Mouse (Mus musculus) thymus, postnatal 4 days (tissue): ENCODE data around the gene Rnf123.

Experiments used
- DNase-seq: peaks from one replicate; pipeline ENCODE4 v3.0.0; 2021

The Rnf123 gene

GRCm38 (mm10) chr9:108058291-108058690 lies 24.9 kb downstream of the Rnf123 start:
- no peak for DNase-seq

DNA sequence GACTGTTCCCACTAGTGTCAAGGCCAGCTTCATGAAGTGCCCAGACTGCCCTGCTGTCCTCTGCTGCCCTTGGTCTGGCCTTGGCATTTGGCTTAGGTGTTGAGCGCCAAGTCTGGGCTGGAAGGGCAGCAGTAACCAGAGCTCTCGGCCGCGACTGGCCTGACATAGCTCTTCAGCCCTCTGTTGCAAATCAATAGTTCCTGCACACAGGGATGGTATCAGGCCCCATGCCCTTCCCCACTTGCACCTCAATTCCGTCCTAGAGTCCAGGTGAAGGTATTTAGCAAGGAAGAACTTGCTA lies 25.9 kb downstream of the Rnf123 start:
- DNase-seq: no peak

- DNase-seq: no peak
Measured at GRCm38 (mm10) chr9:108056361-108057261, 26.5 kb downstream of the Rnf123 start.

GRCm38 (mm10) chr9:108055661-108056237 lies 27.4 kb downstream of the Rnf123 start:
- DNase-seq: no peak

DNA sequence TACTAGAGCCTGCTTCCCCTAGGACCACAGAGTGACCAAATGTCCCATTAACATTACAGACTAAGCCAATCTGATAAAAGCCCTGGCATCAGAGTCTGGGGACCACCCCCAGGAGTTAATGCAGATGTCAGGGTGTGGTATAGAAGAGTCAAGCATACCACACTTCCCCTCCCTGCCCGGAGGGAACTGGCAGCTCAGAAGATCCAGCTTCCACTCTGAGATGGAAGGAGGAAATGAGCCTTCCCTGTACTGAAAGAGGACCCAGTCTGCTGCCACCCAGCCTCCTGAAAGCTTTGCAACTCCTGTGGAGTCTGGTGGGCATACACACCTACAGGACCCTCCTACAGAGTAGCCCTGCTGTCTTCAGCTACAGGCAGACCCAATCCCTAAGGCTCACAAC lies 28.1 kb downstream of the Rnf123 start:
- no peak for DNase-seq

- DNase-seq: no peak
Measured at GRCm38 (mm10) chr9:108054331-108055040, 28.7 kb downstream of the Rnf123 start.

DNA sequence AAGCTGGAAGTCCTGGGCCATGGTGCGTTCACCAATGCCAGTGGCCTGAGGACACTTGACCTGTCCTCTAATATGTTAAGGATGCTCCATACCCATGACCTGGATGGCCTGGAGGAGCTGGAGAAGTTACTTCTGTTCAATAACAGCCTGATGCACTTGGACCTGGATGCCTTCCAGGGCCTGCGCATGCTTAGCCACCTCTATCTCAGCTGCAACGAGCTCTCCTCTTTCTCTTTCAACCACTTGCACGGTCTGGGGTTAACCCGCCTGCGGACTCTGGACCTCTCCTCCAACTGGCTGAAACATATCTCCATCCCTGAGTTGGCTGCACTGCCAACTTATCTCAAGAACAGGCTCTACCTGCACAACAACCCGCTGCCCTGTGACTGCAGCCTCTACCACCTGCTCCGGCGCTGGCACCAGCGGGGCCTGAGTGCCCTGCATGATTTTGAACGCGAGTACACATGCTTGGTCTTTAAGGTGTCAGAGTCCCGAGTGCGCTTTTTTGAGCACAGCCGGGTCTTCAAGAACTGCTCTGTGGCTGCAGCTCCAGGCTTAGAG lies 29.4 kb downstream of the Rnf123 start:
- DNase-seq: no peak

GRCm38 (mm10) chr9:108052885-108053664 lies 30.1 kb downstream of the Rnf123 start, which contains the start of gene Amigo3:
Gene Amigo3, plus strand, starts transcription at chr9:108053159.
- peak; percentile 98 for DNase-seq

- no peak for DNase-seq
Measured at GRCm38 (mm10) chr9:108052411-108052810, 30.7 kb downstream of the Rnf123 start.

DNA sequence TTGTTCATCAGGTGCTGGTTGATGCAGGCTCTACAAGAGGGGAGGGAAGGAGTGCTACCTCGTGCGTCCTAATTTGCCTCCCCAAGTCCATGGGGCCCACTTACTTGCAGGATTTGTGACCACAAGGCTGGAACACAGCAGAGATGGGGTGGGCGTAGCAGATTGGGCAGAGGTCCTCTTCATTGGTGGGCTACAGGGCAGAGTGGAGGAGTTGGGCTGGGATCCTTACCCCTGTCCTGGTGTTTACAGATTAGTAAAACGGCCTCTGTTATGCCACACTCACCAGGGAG lies 31.3 kb downstream of the Rnf123 start:
- no peak for DNase-seq

GRCm38 (mm10) chr9:108051184-108051930 lies 31.8 kb downstream of the Rnf123 start:
- no peak for DNase-seq

DNA sequence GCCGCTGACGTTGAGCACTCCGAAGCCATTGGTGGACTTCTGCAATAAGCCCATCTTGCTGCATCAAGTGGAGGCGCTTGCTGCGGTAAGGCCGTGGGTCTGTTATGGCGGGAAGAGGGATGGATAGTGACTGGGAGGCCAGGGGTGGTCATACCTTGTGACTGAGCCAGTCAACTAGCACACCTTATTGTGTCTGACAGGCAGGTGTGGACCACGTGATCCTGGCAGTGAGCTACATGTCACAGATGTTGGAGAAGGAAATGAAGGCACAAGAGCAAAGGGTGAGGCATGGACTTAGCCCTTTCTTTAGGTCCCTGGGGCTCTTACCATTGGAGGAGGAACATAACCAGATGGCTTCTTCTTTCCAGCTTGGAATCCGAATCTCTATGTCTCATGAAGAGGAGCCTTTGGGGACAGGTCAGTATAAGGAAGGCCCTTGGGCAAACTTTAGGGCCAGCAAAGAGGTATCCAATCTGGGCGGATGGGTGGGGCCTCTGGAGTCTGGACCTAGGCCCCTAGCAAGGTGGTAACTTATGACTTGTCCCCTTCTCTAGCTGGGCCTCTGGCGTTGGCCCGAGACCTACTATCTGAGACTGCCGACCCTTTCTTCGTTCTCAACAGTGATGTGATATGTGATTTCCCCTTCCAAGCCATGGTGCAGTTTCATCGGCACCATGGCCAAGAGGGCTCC lies 33.4 kb downstream of the Rnf123 start:
- DNase-seq: peak; percentile 12

GRCm38 (mm10) chr9:108049016-108049455 lies 34.1 kb downstream of the Rnf123 start, which contains the start of gene Gmppb:
Gene Gmppb, plus strand, starts transcription at chr9:108049242.
- DNase-seq: peak; percentile 92

- DNase-seq: no peak
Measured at GRCm38 (mm10) chr9:108048566-108048955, 34.6 kb downstream of the Rnf123 start.

GRCm38 (mm10) chr9:108047601-108048565 lies 35.3 kb downstream of the Rnf123 start:
- DNase-seq: no peak

DNA sequence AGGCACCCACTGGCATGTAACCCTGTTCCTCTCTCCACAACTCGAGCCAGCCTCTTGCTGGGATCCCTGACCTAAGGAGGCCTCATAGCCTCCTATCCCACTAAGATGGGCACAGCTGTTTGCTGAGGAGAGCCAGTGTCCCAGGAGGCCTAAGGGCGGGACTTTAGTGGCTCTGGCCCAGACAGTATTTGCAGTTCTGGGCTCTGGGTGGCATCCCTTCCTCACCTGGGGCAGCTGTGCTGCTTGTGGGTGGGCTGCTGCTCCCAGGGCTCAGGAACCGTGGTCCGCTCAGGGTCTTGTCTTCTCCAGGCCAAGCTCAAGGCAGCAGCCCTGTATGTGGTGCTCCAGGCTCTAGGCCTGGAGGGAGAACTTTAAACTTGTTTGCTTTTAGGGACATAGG lies 36.6 kb downstream of the Rnf123 start:
- DNase-seq: no peak

GRCm38 (mm10) chr9:108044751-108045492 lies 38.2 kb downstream of the Rnf123 start:
- DNase-seq: no peak

DNA sequence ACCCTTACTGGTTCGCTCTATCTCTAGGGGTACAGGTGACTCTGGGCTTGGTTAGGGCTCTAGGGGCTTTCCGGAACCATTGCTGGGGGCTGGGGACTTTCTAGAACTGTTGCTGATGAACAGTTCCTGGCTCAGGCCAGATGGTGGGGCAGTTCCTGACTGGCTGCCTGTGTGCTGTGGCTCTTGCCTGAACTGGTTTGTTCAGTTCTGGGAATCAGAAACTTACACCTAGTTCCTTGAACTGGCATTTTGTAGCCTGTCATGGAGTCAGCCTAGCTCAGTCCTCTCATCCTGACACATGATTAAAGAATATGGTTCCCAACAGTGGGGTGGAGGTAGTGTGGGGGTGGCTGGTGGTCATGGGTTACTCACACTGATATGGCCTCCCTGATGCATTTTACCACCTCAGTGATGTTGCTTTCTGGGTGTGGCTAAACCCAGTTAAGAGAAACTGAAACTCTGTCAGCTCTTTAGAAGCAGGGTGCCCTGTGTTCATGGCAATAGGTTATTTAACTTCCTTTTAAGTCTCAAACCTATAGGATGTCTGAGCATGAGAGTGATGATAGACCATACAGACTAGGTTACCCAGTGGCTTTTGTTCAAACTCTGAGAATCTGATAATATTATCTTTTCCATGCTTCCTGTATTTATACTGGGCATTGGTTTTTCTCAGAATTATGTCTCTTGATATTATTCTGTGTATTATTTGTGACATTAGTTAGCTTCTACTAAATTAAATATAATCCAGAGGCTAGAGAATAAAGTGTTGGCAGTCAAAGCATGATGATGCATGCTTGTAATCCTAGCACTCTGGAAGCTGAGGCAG lies 47.6 kb downstream of the Rnf123 start:
- DNase-seq: no peak
